Mouse (Mus musculus) yolk sac, embryonic 10.5 days (tissue): ENCODE measurements at regions not wholly inside any gene's neighbourhood (a gene's known extent, or its start where the extent isn't known, plus 50 kb on each side); places are given as distances from the start of the nearest gene placed in this dataset.

Experiments used
- DNase-seq: peaks from one replicate; pipeline ENCODE4 v3.0.0-alpha.2; 2017; ENCODE audit warnings: low spot score

GRCm38 (mm10) chr10:21831002-21831696 lies 50.8 kb upstream of the Sgk1 start:
- no peak for DNase-seq
